Mouse (Mus musculus) v-Abl transformed pro-B cells (cell line): ENCODE measurements around the gene Nav2.

Experiments
- in situ Hi-C, 2 experiments: fragments of 400-800 bp; cut with MboI; formaldehyde crosslinking; loops; one replicate each; pipeline ENCODE4 v1.15.1; 2025; ENCODE audit not compliant: unreplicated experiment in 2 of 2

Gene Nav2

DNA sequence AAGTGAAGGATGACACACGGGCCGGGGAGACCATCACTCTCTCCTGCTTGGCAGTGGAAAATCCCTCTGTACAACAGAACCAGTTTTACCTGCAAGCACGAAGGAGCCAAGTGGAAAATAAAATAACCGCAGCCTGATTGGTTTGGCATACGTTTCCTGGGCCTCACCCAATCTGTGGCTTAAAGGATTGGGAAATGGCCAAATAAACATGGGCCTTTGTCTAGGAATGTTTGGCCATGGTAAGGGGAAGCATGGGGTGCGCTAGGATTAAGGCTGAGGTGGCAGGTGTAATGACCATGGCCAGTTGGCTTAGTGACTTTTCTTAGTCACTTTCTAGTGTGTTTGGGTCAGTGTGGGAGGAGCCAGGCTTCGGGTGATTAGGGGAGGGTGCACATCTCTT lies 424.1 kb downstream of the Nav2 start:
- in situ Hi-C loops, result no loop called here

DNA sequence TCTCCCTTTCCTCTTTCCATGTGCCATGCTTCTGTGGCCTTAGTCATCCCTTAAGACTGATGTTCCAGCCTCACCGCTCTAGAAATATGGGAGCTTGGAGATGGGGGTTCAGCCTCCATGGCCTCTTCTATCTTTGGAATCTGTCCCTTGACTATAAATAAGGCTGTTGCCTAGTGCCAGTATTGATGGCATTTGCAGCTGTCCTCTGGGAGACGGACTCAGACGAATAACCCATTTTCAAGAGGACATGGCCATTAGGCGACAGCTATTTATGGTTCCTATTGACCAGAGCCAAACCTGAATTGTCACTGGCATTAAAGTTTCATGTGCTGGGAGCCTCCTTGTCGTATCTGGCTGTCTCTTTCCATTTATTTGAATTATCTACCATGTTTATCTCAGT lies 425.6 kb downstream of the Nav2 start:
- in situ Hi-C loops, result no loop called here

- in situ Hi-C loops, result no loop called here
These were observed 426.5 kb downstream of the Nav2 start for GRCm38 (mm10) chr7:49335056-49335455.

- in situ Hi-C loops, result no loop called here
These were observed 428.2 kb downstream of the Nav2 start for GRCm38 (mm10) chr7:49336725-49337124.

DNA sequence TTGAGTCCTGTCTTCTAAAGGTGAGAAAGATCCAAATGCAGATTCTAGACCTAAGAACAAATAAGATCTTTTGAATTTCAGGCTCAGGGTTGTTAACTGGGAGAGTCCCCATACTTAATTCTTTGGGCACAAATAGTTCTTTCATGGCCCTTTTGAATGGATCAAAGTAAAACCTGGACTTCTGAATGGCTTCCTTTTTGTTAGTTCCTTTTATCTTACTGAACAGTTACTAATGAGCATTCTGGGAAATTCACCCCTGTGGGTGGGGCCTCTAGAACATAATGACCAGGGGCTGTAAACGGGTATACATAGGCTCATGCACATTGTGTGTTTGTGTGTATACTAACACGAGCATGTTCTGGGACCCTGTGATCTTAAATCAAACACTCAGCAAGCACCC lies 429.2 kb downstream of the Nav2 start:
- in situ Hi-C loops, result no loop called here

DNA sequence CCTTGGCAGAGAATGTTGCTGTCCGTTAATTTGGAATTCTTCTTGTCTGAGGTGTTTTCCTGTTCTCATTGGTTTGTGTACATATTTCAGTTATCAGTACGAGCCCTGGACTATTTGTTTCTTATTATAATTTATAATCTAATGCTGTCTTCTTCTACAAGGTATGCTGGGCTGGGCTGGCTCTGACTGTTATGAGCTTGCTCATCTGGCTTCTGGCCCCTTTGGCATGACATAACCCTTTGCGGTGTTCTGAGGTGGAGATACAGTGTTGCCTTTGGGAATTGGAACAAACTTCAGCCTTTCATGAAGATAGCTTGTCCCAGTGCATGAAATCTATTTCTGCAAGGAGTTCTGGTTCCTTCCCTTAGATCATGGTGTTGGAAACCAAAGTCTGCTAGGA lies 431.4 kb downstream of the Nav2 start:
- in situ Hi-C loops, result no loop called here

DNA sequence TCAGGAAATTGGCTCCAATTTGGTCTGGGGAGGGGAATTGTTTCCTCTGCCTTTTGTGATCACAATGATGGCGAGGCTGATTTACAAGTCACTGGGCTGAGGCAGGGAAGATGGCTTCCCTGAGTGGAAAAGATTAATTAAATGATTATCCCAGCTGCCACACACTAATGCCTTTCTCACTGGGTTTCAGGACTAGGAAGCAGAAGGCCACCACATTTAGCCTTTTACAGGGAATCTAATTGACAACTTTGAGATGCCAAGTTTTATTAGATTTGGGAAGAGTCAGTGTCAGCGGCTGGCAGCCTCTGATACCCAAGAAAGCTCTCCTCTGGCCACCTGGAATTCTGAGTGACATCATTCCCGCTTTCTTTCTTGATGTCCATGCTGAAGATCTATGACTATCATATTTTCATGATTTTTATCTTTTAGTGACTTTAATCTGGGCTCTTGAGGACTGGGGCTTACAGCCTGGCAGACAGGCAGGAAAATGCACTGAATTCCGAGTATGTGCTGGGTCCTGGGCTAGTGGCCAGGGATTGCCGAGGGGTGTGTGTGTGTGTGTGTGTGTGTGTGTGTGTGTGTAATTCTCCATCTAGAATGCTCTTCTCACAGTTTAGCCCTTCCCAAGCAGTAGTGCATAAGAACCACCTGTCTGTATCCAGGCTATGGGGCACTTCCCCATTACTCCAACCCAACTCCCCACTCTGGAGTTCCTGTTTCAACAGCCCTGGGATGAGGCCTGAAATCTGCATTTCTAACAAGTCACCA lies 432.8 kb downstream of the Nav2 start:
- in situ Hi-C loops, result no loop called here

DNA sequence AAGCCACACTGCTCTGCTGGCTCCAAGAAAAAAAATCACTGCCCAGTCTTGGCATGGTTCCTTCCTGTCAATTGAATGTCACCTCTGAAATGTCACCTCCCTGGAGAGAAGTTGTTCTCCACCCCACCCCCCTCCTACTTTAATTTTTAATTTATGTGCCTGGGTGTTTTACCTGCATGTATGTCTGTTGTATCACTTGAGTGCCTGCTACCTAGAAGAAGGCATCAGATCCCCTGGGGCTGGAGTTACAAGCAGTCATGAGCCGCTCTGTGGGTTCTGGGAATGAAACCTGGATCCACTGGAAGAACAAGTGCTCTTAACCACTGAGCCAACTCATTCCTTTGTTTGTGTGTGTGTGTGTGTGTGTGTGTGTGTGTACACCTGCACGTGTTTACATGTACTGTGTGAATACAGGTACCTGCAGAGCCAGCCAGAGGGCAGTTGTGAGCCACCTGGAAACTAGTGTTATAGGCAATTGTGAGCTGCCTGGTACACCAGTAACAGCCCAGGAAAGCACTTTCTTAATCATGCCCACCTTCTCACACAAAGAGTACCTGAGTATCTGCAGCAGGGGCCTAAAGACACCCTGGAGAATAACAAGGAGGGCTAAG lies 433.5 kb downstream of the Nav2 start:
- in situ Hi-C loops, result no loop called here

DNA sequence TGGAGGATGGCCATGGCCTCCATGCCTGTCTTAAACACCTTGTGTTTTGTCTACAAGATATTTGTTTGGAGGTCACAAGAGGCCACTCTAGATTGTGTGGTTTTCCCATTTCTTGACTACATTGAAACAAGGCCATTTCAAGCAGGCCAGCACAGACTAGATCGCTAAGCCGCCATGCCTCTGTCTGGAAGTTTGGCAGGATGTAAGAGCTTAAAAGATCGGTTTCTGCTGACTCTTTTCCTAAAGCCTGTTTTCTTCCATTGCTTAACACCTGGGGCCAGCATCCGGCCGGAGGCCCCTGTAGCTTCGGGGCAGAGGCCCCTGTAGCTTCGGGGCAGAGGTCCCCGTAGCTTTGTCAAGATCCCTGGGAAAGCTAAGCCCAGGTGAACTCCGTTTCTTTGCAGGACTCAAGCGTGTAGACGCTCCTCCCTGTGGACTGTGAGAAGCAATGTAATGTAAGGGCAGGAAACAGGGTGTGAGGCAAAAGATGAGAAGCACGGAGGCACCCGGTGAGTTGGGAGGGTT lies 434.1 kb downstream of the Nav2 start:
- in situ Hi-C loops, result no loop called here

DNA sequence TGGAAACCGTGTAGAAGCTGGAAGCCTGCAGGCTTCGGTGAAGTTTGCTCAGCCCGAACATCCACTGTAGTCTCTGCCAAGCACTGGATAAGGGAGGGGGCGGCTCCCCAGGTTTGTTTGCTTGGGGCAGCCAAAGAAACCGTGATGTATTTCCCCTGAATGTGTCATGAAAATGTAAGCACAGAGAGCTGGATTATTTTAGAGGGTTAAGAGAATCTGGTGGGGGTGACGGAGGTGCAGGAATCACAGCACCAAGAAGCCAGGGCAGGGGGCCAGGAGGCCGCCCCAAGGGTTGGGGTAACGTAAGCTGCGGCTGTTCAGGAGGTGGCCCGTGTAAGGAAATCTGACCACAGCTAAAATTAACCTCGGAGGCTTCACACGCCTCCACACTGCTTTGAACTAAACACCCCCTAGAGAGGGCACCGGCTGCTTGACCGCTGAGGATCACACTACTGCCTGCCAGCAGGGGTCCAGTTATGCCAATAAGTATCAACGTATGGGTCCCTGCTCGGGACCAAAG lies 434.6 kb downstream of the Nav2 start:
- in situ Hi-C loops, result no loop called here

- in situ Hi-C loops, result no loop called here
These were observed 435.4 kb downstream of the Nav2 start for GRCm38 (mm10) chr7:49343752-49344484.

DNA sequence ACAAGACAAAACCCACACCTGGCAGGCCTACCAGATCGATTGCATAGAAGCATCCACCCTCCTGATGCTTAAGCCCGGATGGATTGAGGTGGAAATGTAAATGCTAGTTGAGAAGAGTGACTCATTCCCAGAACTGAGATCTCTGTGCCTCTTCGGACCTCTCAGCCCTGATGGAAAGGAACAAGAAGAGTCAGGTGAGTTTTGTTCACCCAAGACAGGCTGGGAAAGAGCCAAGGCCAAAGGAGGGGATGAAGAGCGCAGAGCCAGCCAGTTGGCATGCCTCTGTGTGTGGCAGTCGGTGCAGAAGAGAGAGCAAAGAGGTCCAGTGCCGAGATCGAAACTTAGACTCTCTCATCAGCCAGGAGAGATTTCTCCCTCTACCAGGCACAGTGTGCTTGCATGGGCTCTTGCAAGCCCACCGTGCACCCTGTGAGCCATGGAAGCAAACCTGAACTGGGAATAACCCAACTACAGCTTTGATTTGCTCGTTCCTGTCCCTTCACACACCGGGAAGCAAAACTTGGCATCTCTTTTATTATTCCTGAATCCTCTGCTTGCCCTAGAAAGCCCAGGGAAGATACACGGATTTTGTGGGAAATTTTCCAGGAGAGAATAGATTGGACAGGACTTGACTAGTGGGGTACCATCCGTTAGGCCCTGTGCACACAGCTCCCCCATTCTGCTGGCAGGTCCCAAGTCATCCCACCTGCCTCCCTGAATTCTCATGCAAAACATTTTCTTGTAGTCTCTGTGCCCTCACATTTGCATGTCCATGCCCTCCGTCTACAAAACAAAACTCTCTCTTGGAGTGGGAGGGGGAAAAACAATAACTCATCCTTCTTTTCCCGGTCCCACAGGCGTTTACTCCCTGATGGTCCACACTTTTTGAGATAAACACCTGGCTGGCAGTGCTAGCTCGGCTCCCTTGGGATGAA lies 439.1 kb downstream of the Nav2 start:
- in situ Hi-C loops, result no loop called here

GRCm38 (mm10) chr7:49348636-49349035 lies 440.1 kb downstream of the Nav2 start:
- in situ Hi-C loops, result no loop called here

DNA sequence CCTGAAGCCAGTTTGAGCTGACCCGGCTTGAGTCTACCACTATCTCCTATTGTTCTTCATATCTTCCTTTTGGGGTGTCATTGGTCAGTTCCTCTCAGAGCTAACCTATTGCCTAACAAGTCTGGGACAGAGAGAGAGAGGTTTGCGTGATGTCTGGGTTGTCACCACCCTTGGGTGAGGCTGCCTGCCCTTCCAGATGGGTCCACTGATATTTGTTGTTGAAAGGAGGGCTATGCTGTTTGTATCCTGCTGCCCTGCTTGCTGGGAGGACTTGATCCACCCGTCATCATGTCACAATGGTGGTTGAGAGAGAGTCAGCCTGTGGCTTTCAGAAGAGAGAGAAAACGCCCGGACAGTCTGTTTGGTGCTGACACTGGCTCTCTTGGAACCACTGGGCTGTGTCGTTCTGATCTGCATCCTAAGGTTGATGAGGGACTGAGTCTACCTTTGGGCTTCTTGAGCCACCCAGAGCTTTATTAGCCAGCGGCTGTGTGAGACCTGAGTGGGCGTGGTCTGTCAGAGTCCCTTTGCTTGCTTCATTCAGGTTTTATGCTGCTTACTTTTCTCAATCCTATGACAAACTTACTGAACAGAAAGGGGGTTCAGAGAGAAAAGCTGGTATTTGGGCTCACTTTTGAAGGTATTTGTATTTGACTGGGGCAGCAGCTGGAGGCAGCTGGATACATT lies 441.9 kb downstream of the Nav2 start:
- in situ Hi-C loops, result no loop called here

- in situ Hi-C loops, result no loop called here
These were observed 443.2 kb downstream of the Nav2 start for GRCm38 (mm10) chr7:49351596-49352258.

- in situ Hi-C loops, result no loop called here
These were observed 449.1 kb downstream of the Nav2 start for GRCm38 (mm10) chr7:49357441-49358165.

GRCm38 (mm10) chr7:49359120-49359519 lies 450.6 kb downstream of the Nav2 start:
- in situ Hi-C loops, result no loop called here

GRCm38 (mm10) chr7:49360597-49360996 lies 452.1 kb downstream of the Nav2 start:
- in situ Hi-C loops, result no loop called here
